Mouse (Mus musculus) heart, adult 2 months (tissue): ENCODE results near the gene Ankrd34a. TPM values are rescaled to one million over a fixed set of nuclear protein-coding genes. Genes with fewer than 3 reads are reported as not detected.

Experiments
- DNase-seq, 2 experiments: peaks; one replicate each; pipeline ENCODE4 v3.0.0; 2021
- H3K27ac ChIP-seq: fragments of 200-600 bp; 2 replicates; pipeline ENCODE4 v1.8.1; 2022
- H3K27me3 ChIP-seq: fragments of 200-500 bp; 2 replicates; pipeline ENCODE4 v1.6.1; 2012; ENCODE audit warnings: mild to moderate bottlenecking, low read length, inconsistent platforms, mixed read lengths; ENCODE audit not compliant: control insufficient read depth, insufficient read depth
- H3K36me3 ChIP-seq: fragments of 200-500 bp; 2 replicates; pipeline ENCODE4 v1.6.1; 2012; ENCODE audit warnings: low read length, inconsistent platforms; ENCODE audit not compliant: control insufficient read depth, insufficient read depth
- H3K4me1 ChIP-seq: fragments of 200-500 bp; 2 replicates; pipeline ENCODE4 v1.6.1; 2011; ENCODE audit warnings: low read length; ENCODE audit not compliant: control insufficient read depth, insufficient read depth
- H3K4me3 ChIP-seq: fragments of 200-600 bp; 2 replicates; pipeline ENCODE4 v1.8.1; 2022
- H3K79me2 ChIP-seq: fragments of 200-500 bp; replicated peaks from 2 replicates; pipeline ENCODE4 v1.6.1; 2012; ENCODE audit warnings: mild to moderate bottlenecking, inconsistent platforms, low read length, moderate library complexity, mixed read lengths; ENCODE audit not compliant: control insufficient read depth, insufficient read depth
- H3K9ac ChIP-seq: fragments of 200-500 bp; 2 replicates; pipeline ENCODE4 v1.6.1; 2012; ENCODE audit warnings: low read depth, mild to moderate bottlenecking, control low read depth, inconsistent platforms, low read length, mixed read lengths
- CTCF ChIP-seq: fragments of 200-600 bp; IDR thresholded peaks from 2 replicates; pipeline ENCODE4 v1.8.1; 2022; ENCODE audit warnings: antibody characterized with exemption, mild to moderate bottlenecking, moderate library complexity
- EP300 ChIP-seq: fragments of 200-500 bp; IDR thresholded peaks from 2 replicates; pipeline ENCODE4 v1.6.1; 2011; ENCODE audit warnings: low read depth, low read length, control low read depth; ENCODE audit not compliant: insufficient read depth
- POLR2A ChIP-seq: fragments of 200-500 bp; IDR thresholded peaks from 2 replicates; pipeline ENCODE4 v1.6.1; 2011; ENCODE audit warnings: mild to moderate bottlenecking, low read depth, low read length, control low read depth; ENCODE audit not compliant: insufficient read depth
- WGBS: fragments of 180-500 bp; shearing (Covaris S2); methylation state at CpG from one replicate; pipeline ENCODE4 v1.1.7; 2018; 5-methylcytosine and 5-hydroxymethylcytosine counted together
- intact Hi-C: fragments of 180-260 bp; cut with DNase I; formaldehyde crosslinking; loops from one replicate; pipeline ENCODE4 v1.15.1; 2025
- polyA plus RNA-seq: library from polyadenylated mRNA; depleted of rRNA; stranded (reverse); fragments of >200 nt; gene quantifications from 2 replicates; pipeline ENCODE4 v1.2.3, GENCODE M21; 2012
- total RNA-seq, 2 experiments: library from RNA; stranded (reverse); gene quantifications; 2 replicates each; pipeline ENCODE4 v1.2.3; 2021

The Ankrd34a gene
- total and polyA plus RNA-seq, 3 experiments, result 1.3 to 2.4 (median 2.1) TPM

DNA sequence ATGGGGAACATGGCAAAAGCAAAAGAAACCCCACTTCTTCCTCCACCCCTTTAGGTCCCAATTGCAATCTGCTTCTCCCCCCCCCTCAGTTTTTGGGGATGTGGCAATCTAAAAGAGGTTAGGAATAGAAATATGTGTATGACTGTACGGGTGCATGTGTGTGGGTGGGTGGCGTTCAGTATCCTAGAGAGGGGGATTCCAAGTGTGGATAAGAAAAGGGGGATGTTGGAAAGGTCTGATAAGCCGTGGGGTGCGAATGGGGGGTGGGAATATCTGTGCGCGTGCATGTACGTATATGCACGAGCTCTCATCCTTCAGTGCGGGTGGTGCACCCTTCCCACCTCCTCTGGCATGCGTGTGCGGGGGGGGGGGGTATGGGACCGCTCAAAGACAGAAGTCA, 419 bp downstream of the Ankrd34a start:
- H3K4me1 ChIP-seq, result peaks cover 8% of the 10 kb centered on the region
- H3K27me3 ChIP-seq, result no peaks in the 10 kb centered on the region
- TF ChIP-seq EP300 (no peak), CTCF (no peak), POLR2A (no peak)
- peak overlapping the region; percentile 61; the same call in 1 of the 2 replicates for H3K27ac ChIP-seq
- no peaks in the 10 kb centered on the region; the same call in 1 of the 2 replicates for H3K79me2 ChIP-seq
- no peaks in the 10 kb centered on the region for H3K36me3 ChIP-seq
- DNase-seq, result no peak
- intact Hi-C loops, result no loop called here
- peak overlapping the region; percentile 67 for H3K4me3 ChIP-seq
- WGBS, result 3% methylated on average over 12 of the region's 12 CpGs
- peak overlapping the region; percentile 61 for H3K9ac ChIP-seq

DNA sequence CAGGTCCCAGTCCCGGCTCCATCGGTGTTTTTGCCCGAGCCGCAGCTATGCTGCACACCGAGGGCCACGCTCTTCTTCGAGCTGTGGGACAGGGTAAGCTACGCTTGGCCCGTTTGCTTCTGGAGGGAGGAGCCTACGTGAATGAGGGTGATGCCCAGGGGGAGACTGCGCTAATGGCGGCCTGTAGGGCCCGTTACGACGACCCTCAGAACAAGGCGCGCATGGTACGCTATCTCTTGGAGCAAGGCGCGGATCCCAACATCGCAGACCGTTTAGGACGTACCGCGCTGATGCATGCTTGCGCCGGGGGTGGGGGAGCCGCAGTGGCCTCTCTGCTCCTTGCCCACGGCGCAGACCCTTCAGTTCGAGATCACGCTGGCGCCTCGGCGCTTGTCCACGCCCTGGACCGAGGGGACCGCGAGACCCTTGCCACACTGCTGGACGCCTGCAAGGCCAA, 1.0 kb downstream of the Ankrd34a start:
- H3K9ac ChIP-seq, result peak overlapping the region; percentile 61
- H3K4me1 ChIP-seq, result peaks cover 10% of the 10 kb centered on the region

DNA sequence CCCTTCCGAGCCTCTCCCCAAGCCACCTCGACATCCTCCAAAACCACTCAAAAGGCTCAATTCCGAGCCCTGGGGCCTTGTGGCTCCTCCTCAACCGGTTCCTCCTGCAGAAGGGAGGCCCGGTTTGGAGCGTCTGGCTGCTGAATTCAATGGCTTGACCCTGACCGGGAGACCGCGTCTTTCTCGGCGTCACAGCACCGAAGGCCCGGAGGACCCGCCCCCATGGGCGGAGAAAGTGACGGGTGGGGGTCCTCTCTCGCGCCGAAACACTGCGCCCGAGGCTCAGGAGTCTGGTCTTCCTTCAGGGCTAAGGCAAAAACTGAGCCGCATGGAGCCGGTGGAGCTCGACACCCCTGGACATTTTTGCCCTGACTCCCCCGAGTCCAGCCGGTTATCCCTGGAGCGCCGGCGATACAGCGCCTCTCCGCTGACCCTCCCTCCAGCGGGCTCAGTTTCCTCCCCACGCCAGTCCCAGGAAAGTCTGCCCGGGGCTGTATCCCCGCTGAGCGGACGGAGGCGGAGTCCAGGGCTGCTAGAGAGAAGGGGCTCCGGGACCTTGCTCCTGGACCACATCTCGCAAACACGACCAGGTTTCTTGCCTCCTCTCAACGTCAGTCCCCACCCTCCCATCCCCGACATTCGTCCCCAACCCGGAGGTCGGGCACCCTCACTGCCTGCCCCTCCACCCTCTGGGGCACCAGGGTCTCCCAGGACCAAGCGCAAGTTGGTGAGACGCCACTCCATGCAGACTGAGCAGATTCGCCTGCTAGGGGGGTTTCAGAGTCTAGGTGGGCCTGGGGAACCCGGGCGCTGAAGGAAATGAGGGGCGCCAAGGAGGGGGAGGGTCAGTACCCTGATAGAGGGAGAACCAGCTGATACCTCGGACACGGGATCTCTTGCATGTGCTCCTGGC, 2.0 kb downstream of the Ankrd34a start:
- 11% methylated on average over 54 of the region's 54 CpGs for WGBS
- peak; percentile 87 for DNase-seq
- Histone ChIP-seq H3K79me2 (no peaks in the 10 kb centered on the region), H3K9ac (peak overlapping the region; percentile 61), H3K27me3 (no peaks in the 10 kb centered on the region), H3K4me1 (peaks cover 10% of the 10 kb centered on the region), H3K27ac (peak overlapping the region; percentile 70), H3K36me3 (peaks cover 12% of the 10 kb centered on the region), H3K4me3 (peak overlapping the region; percentile 67)
- TF ChIP-seq EP300 (no peak), POLR2A (peak; percentile 89)
- intact Hi-C loops, result no loop called here

More for the DNA sequence above, 1.0 kb downstream of the Ankrd34a start:
- H3K79me2 ChIP-seq, result no peaks in the 10 kb centered on the region
- WGBS, result 1% methylated on average over 40 of the region's 40 CpGs
- H3K36me3 ChIP-seq, result peaks cover 2% of the 10 kb centered on the region; the same call in 1 of the 2 replicates
- intact Hi-C loops, result no loop called here
- no peaks in the 10 kb centered on the region for H3K27me3 ChIP-seq
- TF ChIP-seq EP300 (no peak), CTCF (no peak), POLR2A (no peak)
- H3K27ac ChIP-seq, result peak overlapping the region; percentile 70
- peak overlapping the region; percentile 67 for H3K4me3 ChIP-seq
- peak; percentile 44 to 65 for DNase-seq

DNA sequence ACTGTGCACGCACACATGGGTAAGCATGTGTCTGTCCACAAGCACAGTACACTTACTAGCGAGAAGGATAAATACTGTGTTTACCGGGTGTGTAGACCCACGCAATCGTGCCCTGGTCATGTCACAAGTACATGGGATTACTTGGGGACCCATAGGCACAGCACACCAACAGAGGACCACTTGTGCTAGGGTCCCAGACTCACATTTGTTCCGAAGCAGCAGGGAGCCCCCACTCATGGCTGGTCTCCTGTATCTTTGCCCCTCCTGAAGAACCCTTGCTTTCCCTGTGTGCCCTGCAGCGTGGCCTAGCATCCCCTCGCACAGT, 2.6 kb downstream of the Ankrd34a start:
- Histone ChIP-seq H3K4me3 (no peak overlapping the region), H3K4me1 (peaks cover 12% of the 10 kb centered on the region), H3K36me3 (peaks cover 15% of the 10 kb centered on the region), H3K9ac (no peak overlapping the region), H3K27ac (no peak overlapping the region; the same call in 1 of the 2 replicates), H3K79me2 (peaks cover 2% of the 10 kb centered on the region), H3K27me3 (no peaks in the 10 kb centered on the region)
- intact Hi-C loops, result no loop called here
- DNase-seq, result no peak
- WGBS, result 84% methylated on average over 8 of the region's 8 CpGs
- no peak for TF ChIP-seq CTCF
- TF ChIP-seq EP300, result no peak
- no peak for TF ChIP-seq POLR2A

DNA sequence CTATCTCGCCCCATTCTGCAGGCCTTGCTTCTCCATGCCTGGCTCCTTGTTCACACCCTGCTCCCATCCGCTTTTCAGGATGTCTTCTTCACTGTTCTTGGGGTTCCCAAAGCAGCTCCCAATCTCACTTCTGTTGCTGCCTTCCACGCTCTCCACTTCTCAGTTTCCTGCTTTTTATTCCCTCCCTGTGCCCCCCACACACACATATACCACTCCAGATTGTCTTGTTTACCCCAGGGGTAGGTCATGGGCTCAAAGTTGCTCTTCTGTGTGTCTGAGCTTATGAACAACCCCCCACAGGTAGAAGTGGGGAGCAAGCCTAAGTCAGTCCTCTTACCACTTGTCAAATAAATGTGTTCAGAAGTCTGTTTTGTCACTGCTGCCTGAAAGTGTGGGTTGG, 3.0 kb downstream of the Ankrd34a start:
- Histone ChIP-seq H3K4me1 (peaks cover 13% of the 10 kb centered on the region), H3K27me3 (no peaks in the 10 kb centered on the region), H3K9ac (no peak overlapping the region), H3K4me3 (no peak overlapping the region), H3K27ac (no peak overlapping the region), H3K79me2 (peaks cover 2% of the 10 kb centered on the region), H3K36me3 (peaks cover 16% of the 10 kb centered on the region)
- no peak for DNase-seq
- intact Hi-C loops, result no loop called here
- 97% methylated on average over 3 of the region's 3 CpGs for WGBS
- TF ChIP-seq EP300, result no peak
- no peak for TF ChIP-seq POLR2A
- TF ChIP-seq CTCF, result no peak

DNA sequence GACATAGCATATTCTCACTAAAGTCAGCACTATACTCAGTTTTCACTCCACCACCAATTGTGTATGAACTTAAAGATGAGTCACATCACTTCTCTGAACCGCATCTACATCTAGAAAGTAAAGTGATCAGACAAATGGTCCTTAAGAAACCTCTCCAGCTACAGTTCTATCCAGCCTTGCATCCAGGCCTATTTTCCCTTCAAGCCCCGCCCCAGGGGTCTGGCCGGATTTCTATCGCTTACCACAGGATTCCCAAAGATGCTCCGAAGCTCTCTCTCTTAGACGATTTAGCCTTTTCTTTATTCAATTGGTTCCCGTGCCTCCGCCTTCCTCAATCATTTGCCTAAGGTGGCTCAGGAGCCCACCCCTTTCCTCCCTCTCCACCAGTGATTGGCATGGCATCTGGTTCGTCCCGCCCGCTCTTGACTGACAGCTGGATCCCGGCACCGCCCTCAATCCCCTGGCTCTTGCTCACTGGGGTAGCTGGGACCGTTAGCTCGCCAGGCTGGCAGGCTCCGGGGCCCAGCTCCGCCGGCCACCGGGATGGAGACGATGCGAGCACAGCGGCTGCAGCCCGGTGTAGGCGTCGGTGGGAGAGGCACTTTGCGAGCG, 4.3 kb downstream of the Ankrd34a start, which contains the start of gene Lix1l:
TSS of gene Lix1l (plus strand) at position 511 of the 612 bp plus-strand sequence.
- TF ChIP-seq EP300, result peak; percentile 74
- peak; percentile 74 for TF ChIP-seq POLR2A
- TF ChIP-seq CTCF, result no peak
- peaks cover 19% of the 10 kb centered on the region for H3K36me3 ChIP-seq
- H3K27ac ChIP-seq, result peak within 1 kb of the TSS; percentile 94
- DNase-seq, result peak; percentile 94 to 96
- intact Hi-C loops, result no loop called here
- H3K9ac ChIP-seq, result peak within 1 kb of the TSS; percentile 87
- peaks cover 16% of the 10 kb centered on the region for H3K4me1 ChIP-seq
- H3K27me3 ChIP-seq, result no peaks in the 10 kb centered on the region
- H3K79me2 ChIP-seq, result peaks cover 4% of the 10 kb centered on the region
- under 1% methylated on average over 24 of the region's 27 CpGs for WGBS
- peak within 1 kb of the TSS; percentile 91 for H3K4me3 ChIP-seq
